Mouse (Mus musculus) midbrain, embryonic 14.5 days (tissue): Measurements from ENCODE around the gene Fam163a. TPM values are rescaled to one million over a fixed set of nuclear protein-coding genes. Genes with fewer than 3 reads are reported as not detected.

Experiments used
- ATAC-seq: fragments of 200-750 bp; cut with Nextera tagmentation; 2 replicates; pipeline ENCODE4 v1.8.0; 2017; ENCODE audit warnings: moderate number of reproducible peaks, moderate library complexity; ENCODE audit not compliant: low FRiP score, low TSS enrichment
- DNase-seq: peaks from one replicate; pipeline ENCODE4 v3.0.0-alpha.2; 2015
- H3K27ac ChIP-seq: fragments of 300-500 bp; sonication (generic); replicated peaks from 2 replicates; pipeline ENCODE4 v1.5.1; 2014; ENCODE audit warnings: mild to moderate bottlenecking, low read depth, low read length, moderate library complexity
- H3K27me3 ChIP-seq: fragments of 300-500 bp; sonication (generic); 2 replicates; pipeline ENCODE4 v1.6.1; 2014; ENCODE audit warnings: low read length, control low read depth, mixed read lengths; ENCODE audit not compliant: control insufficient read depth, insufficient read depth
- H3K36me3 ChIP-seq: fragments of 300-500 bp; sonication (generic); 2 replicates; pipeline ENCODE4 v1.6.1; 2014; ENCODE audit warnings: low read length, control low read depth; ENCODE audit not compliant: control insufficient read depth, insufficient read depth
- H3K4me1 ChIP-seq: fragments of 300-500 bp; sonication (generic); 2 replicates; pipeline ENCODE4 v1.6.1; 2014; ENCODE audit warnings: mild to moderate bottlenecking, antibody characterized with exemption, low read length, control low read depth; ENCODE audit not compliant: control insufficient read depth, insufficient read depth
- H3K4me2 ChIP-seq: fragments of 300-500 bp; sonication (generic); 2 replicates; pipeline ENCODE4 v1.6.1; 2014; ENCODE audit warnings: mild to moderate bottlenecking, low read length, moderate library complexity
- H3K4me3 ChIP-seq: fragments of 300-500 bp; sonication (generic); replicated peaks from 2 replicates; pipeline ENCODE4 v1.5.1; 2014; ENCODE audit warnings: low read depth, low read length
- H3K9ac ChIP-seq: fragments of 300-500 bp; sonication (generic); replicated peaks from 2 replicates; pipeline ENCODE4 v1.6.1; 2014; ENCODE audit warnings: mild to moderate bottlenecking, low read length, moderate library complexity
- H3K9me3 ChIP-seq: fragments of 300-500 bp; sonication (generic); 2 replicates; pipeline ENCODE4 v1.6.1; 2016; ENCODE audit warnings: low read length, control low read depth, mixed read lengths; ENCODE audit not compliant: control insufficient read depth
- WGBS: fragments of 180-500 bp; shearing (Covaris S2); extraction: QIAGEN DNeasy Blood & Tissue Kit; methylation state at CpG from one replicate; pipeline ENCODE4 v1.1.7; 2014; 5-methylcytosine and 5-hydroxymethylcytosine counted together
- polyA plus RNA-seq: library from polyadenylated mRNA; unstranded; fragments of >200 nt; fragmentation: Nextera tagmentation; extraction: Ambion mirVana; gene quantifications from 2 replicates; pipeline ENCODE4 v1.2.1, GENCODE M21; 2014

Fam163a gene
- polyA plus RNA-seq, 1 experiment from 2014 or later: 7.4 TPM

- H3K9me3 ChIP-seq: no peaks in the 10 kb centered on the region
- H3K4me1 ChIP-seq: no peaks in the 10 kb centered on the region
- DNase-seq: no peak
- H3K9ac ChIP-seq: no peak overlapping the region
- ATAC-seq: no peak
- no peak overlapping the region for H3K27ac ChIP-seq
- no peaks in the 10 kb centered on the region for H3K36me3 ChIP-seq
- no peak overlapping the region for H3K4me3 ChIP-seq
- H3K27me3 ChIP-seq: no peaks in the 10 kb centered on the region
- 86% methylated on average over 5 of the region's 5 CpGs for WGBS
- no peak overlapping the region for H3K4me2 ChIP-seq
Observed at GRCm38 (mm10) chr1:156087586-156087985, 117.2 kb downstream of the Fam163a start.

GRCm38 (mm10) chr1:156085770-156086169 is 119.1 kb downstream of the Fam163a start:
- no peaks in the 10 kb centered on the region for H3K4me1 ChIP-seq
- WGBS: 58% methylated on average over 5 of the region's 5 CpGs
- ATAC-seq: peak; percentile 60; the same call in 1 of the 2 replicates
- no peaks in the 10 kb centered on the region for H3K36me3 ChIP-seq
- no peaks in the 10 kb centered on the region for H3K27me3 ChIP-seq
- no peak overlapping the region for H3K4me3 ChIP-seq
- no peak overlapping the region for H3K9ac ChIP-seq
- no peak overlapping the region for H3K27ac ChIP-seq
- no peak overlapping the region for H3K4me2 ChIP-seq
- no peaks in the 10 kb centered on the region for H3K9me3 ChIP-seq
- DNase-seq: peak; percentile 90

DNA sequence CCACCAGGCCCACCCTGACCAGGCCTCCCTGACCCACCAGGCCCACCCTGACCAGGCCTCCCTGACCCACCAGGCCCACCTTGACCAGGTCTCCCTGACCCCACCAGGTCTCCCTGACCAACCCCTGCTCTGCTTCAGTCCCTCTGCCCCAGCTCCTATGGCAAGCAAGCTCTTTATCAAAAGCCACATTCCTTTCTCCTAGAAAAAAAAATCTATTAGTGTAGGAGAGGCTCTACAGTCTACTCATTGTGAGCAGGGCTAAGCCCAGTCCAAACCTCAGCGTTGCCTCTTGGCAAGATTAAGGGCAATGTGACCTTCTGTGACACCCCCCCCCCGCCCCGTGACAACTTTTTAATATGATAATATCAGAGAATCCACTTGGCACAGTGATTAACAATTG is 120.2 kb downstream of the Fam163a start:
- Histone ChIP-seq H3K4me2 (no peak overlapping the region), H3K27ac (no peak overlapping the region), H3K9ac (no peak overlapping the region), H3K4me1 (no peaks in the 10 kb centered on the region), H3K36me3 (no peaks in the 10 kb centered on the region), H3K9me3 (no peaks in the 10 kb centered on the region), H3K27me3 (no peaks in the 10 kb centered on the region), H3K4me3 (no peak overlapping the region)
- ATAC-seq (no peak), DNase-seq (no peak)
- 83% methylated on average over 3 of the region's 3 CpGs for WGBS

DNA sequence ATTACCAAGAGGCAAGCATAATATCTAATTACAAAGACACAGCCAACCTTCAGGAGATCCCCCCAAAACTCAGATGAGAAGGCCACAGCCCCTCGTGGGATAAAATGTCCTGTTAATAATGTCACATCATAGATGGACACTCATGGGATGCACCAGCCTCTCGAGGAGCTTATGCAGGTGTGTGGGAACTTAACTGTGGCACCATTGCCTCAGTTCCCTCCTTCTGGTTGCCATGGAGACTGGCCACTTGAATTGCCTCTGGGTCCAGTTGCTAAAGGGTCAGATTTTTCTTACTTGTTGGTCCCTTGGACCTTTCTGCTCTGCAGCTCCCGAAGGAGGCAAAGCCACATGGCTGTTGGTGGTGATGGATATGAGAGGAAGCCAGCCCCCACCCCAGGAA is 127.2 kb downstream of the Fam163a start:
- WGBS: 70% methylated on average over 3 of the region's 3 CpGs
- H3K4me1 ChIP-seq: no peaks in the 10 kb centered on the region
- DNase-seq (no peak), ATAC-seq (no peak)
- H3K27ac ChIP-seq: no peak overlapping the region
- no peaks in the 10 kb centered on the region for H3K27me3 ChIP-seq
- no peak overlapping the region for H3K4me2 ChIP-seq
- no peak overlapping the region for H3K4me3 ChIP-seq
- H3K9ac ChIP-seq: no peak overlapping the region
- no peaks in the 10 kb centered on the region for H3K9me3 ChIP-seq
- H3K36me3 ChIP-seq: no peaks in the 10 kb centered on the region

GRCm38 (mm10) chr1:156076474-156076873 is 128.4 kb downstream of the Fam163a start:
- Histone ChIP-seq H3K9me3 (no peaks in the 10 kb centered on the region), H3K9ac (no peak overlapping the region), H3K4me3 (no peak overlapping the region), H3K27me3 (no peaks in the 10 kb centered on the region), H3K4me2 (no peak overlapping the region), H3K27ac (no peak overlapping the region), H3K4me1 (no peaks in the 10 kb centered on the region), H3K36me3 (no peaks in the 10 kb centered on the region)
- WGBS: 52% methylated on average over 4 of the region's 4 CpGs
- ATAC-seq (no peak), DNase-seq (no peak)

- no peak for DNase-seq
Observed at GRCm38 (mm10) chr1:156074575-156074974, 130.3 kb downstream of the Fam163a start.

DNA sequence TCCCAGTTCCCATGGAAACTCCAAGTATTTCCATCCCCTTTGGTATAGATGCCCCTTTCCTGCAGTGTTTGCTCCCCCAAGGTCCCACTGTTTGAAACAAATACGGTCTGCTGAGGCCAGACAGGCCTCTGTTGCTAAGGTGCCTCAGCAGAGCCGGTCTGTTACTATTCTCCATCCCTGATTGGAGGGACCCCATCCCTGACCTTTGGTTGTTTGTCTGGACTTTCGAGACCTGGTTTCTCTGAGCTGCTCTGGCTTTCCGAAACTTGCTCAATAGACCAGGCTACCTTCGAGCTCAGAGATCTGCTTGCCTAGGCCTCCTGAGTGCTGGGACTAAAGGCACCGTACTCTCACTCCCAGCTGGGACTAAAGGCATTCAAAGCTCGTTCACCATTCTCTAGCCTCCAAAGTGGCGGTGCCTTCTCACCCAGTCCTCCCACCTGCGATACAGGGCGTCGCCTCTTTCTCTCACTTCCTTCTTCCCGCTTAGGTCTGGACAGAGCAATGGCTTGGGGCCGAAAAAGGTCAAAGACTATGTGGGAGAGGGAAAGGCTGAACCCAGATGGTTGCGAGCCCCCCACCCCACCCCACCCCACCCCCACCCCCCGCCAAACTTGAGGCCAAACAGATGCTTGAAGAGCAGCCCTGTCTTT is 131.5 kb downstream of the Fam163a start:
- Histone ChIP-seq H3K9ac (no peak overlapping the region), H3K4me1 (no peaks in the 10 kb centered on the region), H3K4me3 (no peak overlapping the region), H3K27ac (no peak overlapping the region), H3K9me3 (no peaks in the 10 kb centered on the region), H3K27me3 (no peaks in the 10 kb centered on the region), H3K4me2 (no peak overlapping the region), H3K36me3 (no peaks in the 10 kb centered on the region)
- DNase-seq: no peak
- no peak for ATAC-seq
- 59% methylated on average over 15 of the region's 15 CpGs for WGBS

More at GRCm38 (mm10) chr1:156074575-156074974, 130.3 kb downstream of the Fam163a start:
- H3K4me3 ChIP-seq: no peak overlapping the region
- WGBS: 75% methylated on average over 8 of the region's 8 CpGs
- H3K4me2 ChIP-seq: no peak overlapping the region
- no peaks in the 10 kb centered on the region for H3K27me3 ChIP-seq
- H3K27ac ChIP-seq: no peak overlapping the region
- H3K9ac ChIP-seq: no peak overlapping the region
- ATAC-seq: no peak
- no peaks in the 10 kb centered on the region for H3K36me3 ChIP-seq
- H3K9me3 ChIP-seq: no peaks in the 10 kb centered on the region
- no peaks in the 10 kb centered on the region for H3K4me1 ChIP-seq

DNA sequence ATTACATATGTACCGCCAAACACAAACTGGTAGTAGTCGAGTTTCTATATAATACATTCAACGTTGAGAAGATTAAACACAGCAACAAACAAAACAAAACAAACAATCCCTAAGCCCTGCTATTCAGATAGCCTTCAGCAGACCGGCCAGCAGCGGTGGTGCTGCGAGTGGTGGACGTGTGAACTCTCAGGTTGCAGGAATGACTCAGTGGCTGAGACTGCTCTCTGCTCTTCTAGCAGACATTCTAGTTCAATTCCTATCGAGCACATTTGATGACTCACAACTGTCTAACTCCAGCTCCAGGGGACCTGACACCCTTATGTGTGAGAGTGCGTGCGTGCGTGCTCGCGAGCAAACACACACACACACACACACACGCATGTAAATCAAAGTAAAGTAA is 134.7 kb downstream of the Fam163a start:
- DNase-seq (no peak), ATAC-seq (no peak)
- H3K4me2 ChIP-seq: no peak overlapping the region
- 91% methylated on average over 14 of the region's 14 CpGs for WGBS
- H3K4me3 ChIP-seq: no peak overlapping the region
- H3K27ac ChIP-seq: no peak overlapping the region
- no peaks in the 10 kb centered on the region for H3K9me3 ChIP-seq
- H3K36me3 ChIP-seq: peaks cover 10% of the 10 kb centered on the region
- no peaks in the 10 kb centered on the region for H3K4me1 ChIP-seq
- H3K9ac ChIP-seq: no peak overlapping the region
- H3K27me3 ChIP-seq: no peaks in the 10 kb centered on the region

DNA sequence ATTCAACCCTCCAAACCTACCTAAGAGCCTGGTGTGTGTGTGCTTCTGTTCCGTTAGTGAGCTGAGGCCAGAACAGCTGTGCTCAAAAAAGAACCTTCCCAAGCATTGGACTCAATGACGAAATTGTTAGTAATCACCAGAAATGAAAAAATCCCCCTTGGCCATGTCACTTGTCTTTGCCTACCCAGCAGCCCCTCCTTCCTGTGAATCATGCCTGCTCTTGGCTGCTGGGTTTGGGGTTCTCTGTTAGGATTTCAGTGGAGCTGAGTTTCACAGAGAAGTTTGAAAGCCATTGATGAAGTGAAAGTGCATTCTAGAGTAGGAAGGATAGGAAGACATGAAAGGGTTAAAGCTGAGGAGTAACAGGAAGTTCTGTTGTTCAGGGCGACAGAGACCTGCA is 138.7 kb downstream of the Fam163a start:
- ATAC-seq (no peak), DNase-seq (no peak)
- WGBS: 73% methylated on average over 3 of the region's 3 CpGs
- Histone ChIP-seq H3K36me3 (peaks cover 38% of the 10 kb centered on the region), H3K27me3 (no peaks in the 10 kb centered on the region), H3K4me2 (no peak overlapping the region), H3K4me1 (no peaks in the 10 kb centered on the region), H3K9me3 (no peaks in the 10 kb centered on the region), H3K4me3 (no peak overlapping the region), H3K27ac (no peak overlapping the region), H3K9ac (no peak overlapping the region)
